ENCODE assay signal across 9 mouse cellular contexts in the genomic region with DNA sequence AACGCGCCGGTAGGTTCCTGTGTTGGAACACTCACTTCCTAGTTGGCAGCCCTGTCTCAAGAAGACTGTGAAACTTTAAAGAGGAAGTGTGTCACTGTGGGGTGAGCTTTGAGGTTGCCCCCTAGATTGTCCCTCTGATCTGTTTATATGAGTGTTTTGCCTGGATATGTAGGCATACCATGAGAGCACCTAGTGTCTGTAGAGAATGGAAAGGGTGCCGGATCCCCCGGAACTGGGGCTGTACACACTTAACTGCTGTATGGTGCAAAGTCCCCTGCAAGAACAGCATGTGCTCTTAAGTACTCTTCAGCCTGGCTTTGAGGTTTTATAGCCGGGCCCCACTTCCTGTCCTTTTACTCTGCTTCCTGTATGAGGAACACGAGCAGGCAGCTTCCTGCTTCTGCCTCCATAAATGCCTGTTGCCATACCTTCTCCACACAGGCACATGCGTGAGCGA.
A peak's percentile ranks its signal among the peaks of the same experiment; 100 is the strongest.
DNase-seq lines count a peak whose midpoint lies in the region; ATAC-seq and TF ChIP-seq lines count a peak whose summit lies in the region.
"Had no signal": no experiment of that assay in that cellular context is flagged by ENCODE, and none has a peak within 500 bp of the region (broad histone marks: within the 10 kb centered on the region; RNA-seq: fewer than 3 reads in every experiment).

No protein-coding gene starts in this region.

- no peak overlapping the region for H3K4me2 ChIP-seq in hindbrain, postnatal 0 days (ENCODE audit: low read depth, low read length)
- H3K4me2 ChIP-seq: neural tube, embryonic 12.5 days had no signal

- no peak for TF ChIP-seq CTCF in hindbrain, postnatal 0 days (IDR thresholded peaks at IDR 0.05; ENCODE audit: low read depth)

- 86% methylated on average over 9 of the region's 9 CpGs for WGBS in hindbrain, postnatal 0 days

- no peaks in the 10 kb centered on the region for H3K9me3 ChIP-seq in hindbrain, postnatal 0 days (ENCODE audit: low read length)
- H3K9me3 ChIP-seq: neural tube, embryonic 12.5 days had no signal

- no peak overlapping the region for H3K9ac ChIP-seq in hindbrain, postnatal 0 days (replicated peaks; ENCODE audit: low read length)
- H3K9ac ChIP-seq: neural tube, embryonic 12.5 days had no signal

- DNase-seq in left cerebral cortex, postnatal 25 days (ENCODE audit: low spot score in 2 of 2), result peak; percentile 21 to 22
- DNase-seq in left cerebral cortex, adult 11 months (ENCODE audit: low spot score), result no peak
- DNase-seq in kidney, adult 8-10 months, result peak; percentile 50 to 70
- peak; percentile 58 to 60 for DNase-seq in lung, postnatal 4 days
- peak; percentile 72 to 77 for DNase-seq in thymus, postnatal 10 days (ENCODE audit: low spot score in 2 of 2)
- DNase-seq in adrenal gland, postnatal 4 days (ENCODE audit: low spot score in 2 of 2), result no peak
- no peak for DNase-seq in hindbrain, postnatal 0 days (ENCODE audit: low spot score)

- ATAC-seq in hindbrain, postnatal 0 days, result no peak
- ATAC-seq in erythroblast, adult 5-6 weeks (replicated peaks; ENCODE audit: low FRiP score, poor library complexity, severe bottlenecking), result no peak

- no peak overlapping the region for H3K27ac ChIP-seq in hindbrain, postnatal 0 days
- H3K27ac ChIP-seq: neural tube, embryonic 12.5 days had no signal

- H3K4me1 ChIP-seq in hindbrain, postnatal 0 days (ENCODE audit: insufficient read depth, low read length), result 0 out of 2 replicates have a peak, but pooled peaks cover 3% of the 10 kb centered on the region
- H3K4me1 ChIP-seq: neural tube, embryonic 12.5 days had no signal

- intact Hi-C loops in left cerebral cortex, postnatal 25 days (cut with DNase I), result no loop called here

- no peaks in the 10 kb centered on the region for H3K36me3 ChIP-seq in hindbrain, postnatal 0 days (ENCODE audit: insufficient read depth, low read length)
- H3K36me3 ChIP-seq: neural tube, embryonic 12.5 days had no signal

- H3K4me3 ChIP-seq in hindbrain, postnatal 0 days (ENCODE audit: low read length), result no peak overlapping the region
- H3K4me3 ChIP-seq: neural tube, embryonic 12.5 days had no signal

- no peaks in the 10 kb centered on the region for H3K27me3 ChIP-seq in hindbrain, postnatal 0 days (ENCODE audit: insufficient read depth, low read length)
- H3K27me3 ChIP-seq: neural tube, embryonic 12.5 days had no signal

Comparison
In these comparisons a context has a peak if more than half of its experiments do, and no peak if none do; other contexts are left out.
1. DNase-seq: peak in left cerebral cortex, postnatal 25 days (2 of 2), kidney, adult 8-10 months (2 of 2), lung, postnatal 4 days (2 of 2) and thymus, postnatal 10 days (2 of 2); none in left cerebral cortex, adult 11 months (single experiment), adrenal gland, postnatal 4 days (0 of 2) and hindbrain, postnatal 0 days (single experiment).